Mouse (Mus musculus) embryo, embryonic 9.5 days (tissue): ENCODE data around the gene Keap1.
"Not testable (repeated sequence)": the region's sequence is repeated elsewhere in the genome, so short reads cannot be mapped to it uniquely, and the experiment has no call there.

Experiments
- DNase-seq: peaks from one replicate; pipeline ENCODE4 v3.0.0-alpha.2; 2017; ENCODE audit errors: extremely low spot score

Gene Keap1

DNA sequence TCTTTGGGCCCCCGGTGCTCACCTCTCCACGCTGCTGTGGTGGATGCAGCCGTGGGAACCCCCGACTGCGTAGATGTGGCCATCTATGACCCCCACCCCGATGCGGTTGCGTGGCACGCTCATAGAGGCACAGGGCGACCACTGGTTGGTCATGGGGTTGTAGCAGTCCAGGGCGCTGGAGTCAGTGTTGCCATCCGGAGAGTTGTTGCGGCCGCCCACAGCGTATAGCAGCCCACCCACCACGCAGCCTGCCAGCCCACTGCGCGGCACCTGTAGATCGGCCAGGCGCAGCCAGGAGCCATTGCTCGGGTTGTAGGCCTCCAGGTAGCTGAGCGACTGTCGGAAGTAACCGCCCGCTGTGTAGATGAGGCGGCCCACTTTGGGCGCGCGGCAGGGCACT, 5.8 kb downstream of the Keap1 start:
- DNase-seq = no peak

DNA sequence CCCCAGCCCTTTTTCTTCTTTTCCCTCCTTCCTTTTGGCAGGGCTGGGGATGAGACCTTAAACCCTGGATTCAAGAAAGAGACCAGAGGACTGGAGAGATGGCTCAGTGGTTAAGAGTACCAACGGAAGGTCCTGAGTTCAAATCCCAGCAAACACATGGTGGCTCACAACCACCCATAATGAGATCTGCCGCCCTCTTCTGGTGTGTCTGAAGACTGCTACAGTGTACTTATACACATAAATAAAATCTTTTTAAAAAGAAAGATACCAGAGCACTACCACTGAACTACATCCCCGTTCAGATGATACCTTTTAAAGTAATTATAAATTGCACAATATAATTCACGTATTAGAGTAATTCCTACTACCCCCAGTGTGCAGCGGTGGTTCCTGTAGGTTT, 6.3 kb downstream of the Keap1 start:
- DNase-seq = no peak

DNA sequence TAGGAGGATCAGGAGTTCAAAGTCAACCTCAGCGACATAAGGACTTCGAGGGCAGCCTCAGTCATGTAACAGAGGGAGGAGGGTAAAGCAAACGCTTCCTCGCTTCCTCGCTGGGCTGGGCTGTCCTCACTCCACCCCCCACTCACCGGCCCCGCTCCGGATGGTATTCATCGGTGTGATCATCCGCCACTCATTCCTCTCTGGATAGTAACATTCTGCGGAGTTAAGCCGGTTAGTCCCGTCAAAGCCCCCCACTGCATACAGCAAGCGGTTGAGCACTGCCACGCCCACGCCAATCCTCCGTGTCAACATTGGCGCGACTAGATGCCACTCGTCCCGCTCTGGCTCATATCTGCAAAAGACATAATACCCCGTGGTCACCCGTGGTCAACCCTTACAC, 7.6 kb downstream of the Keap1 start:
- DNase-seq = no peak

DNA sequence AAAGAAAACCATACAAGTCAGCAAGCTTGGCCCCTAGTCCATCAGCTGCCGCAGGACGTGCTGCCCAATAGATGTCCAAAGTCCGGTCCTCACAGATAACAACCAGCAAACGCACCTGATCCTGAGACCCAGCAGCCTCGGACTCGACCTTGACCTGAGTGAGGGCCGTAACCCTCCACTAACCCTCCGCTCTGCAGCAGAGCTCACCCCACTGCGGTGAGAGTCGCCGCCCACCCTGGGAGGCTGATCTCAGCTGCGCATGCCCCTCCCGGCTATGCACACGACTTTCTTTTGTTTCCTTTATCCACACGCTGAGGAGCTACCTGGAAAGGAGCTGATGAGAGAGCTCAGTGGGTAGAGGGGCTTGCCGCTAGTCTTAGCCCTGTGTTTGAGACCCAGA, 11.8 kb downstream of the Keap1 start:
- DNase-seq = no peak

DNA sequence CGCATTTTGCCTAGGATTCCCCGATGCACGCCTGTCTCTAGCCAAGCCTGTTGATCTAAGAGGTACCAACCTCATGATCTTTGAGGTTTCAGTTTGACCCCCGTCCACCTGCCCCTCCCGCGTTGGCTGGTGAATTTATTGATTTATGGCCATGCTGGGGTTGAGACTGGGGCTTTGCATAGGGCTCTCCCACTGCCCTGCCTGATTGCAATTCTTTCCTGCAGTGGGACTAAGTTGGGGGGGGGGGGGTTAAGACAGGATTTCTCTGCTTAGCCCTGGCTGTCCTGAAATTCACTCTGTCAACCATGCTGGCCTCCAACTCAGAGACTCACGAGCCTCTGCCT, 13.8 kb downstream of the Keap1 start:
- DNase-seq = no peak

DNA sequence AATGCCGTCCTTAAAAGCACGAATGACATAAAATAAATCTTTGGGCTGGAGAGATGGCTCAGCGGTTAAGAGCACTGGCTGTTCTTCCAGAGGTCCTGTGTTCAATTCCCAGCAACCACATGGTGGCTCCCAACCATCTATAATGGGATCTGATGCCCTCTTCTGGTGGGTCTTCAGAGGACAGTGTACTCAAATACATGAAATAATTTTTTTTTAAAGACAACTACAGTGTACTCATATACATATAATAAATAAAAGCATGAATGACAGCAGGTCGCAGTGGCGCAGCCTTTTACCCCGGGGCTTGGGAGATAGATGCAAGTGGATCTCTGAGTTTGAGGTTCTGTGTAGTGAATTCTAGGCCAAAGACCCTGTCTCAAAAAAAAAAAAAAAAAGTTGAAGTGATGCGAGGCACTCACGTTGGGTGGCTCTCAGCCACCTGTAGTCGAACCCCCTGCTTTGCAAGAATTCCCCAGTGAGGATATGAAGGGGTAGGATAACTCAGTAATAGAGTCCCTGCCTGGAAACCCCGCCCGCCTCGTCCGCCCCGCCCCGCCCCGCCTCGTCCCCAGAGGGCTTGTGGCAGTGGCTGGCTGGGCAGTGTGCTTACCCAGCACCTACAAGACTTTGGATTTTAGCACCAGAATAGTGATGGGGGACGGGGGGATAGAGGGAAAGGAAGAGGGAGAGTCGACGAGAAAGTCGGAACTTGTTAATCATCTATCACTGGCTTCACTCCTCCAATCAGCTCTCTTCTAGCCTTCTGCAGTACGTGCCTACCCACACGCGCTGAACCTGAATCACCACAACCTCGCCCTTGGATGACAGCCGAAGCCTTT, 14.4 kb downstream of the Keap1 start:
- peak; percentile 58 for DNase-seq

DNA sequence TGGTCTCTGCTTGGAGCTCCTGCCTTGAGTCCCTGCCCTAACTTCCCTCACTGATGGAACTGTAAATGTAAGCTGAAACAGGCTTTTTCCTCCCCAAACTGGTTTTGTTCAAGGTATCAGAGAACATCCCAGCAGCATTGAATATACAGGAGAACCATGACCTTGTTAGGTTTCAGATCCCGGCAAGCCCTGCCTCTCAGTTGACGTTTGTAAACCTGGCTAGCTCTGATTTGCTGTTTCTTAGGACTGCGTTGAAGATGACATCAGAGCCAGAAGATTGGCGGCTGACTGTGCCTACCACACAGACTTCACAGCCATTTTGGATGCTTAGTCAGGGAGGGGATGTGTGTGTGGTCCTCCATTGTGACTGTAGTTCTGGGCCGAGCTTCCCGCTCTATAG, 15.3 kb downstream of the Keap1 start:
- no peak for DNase-seq

DNA sequence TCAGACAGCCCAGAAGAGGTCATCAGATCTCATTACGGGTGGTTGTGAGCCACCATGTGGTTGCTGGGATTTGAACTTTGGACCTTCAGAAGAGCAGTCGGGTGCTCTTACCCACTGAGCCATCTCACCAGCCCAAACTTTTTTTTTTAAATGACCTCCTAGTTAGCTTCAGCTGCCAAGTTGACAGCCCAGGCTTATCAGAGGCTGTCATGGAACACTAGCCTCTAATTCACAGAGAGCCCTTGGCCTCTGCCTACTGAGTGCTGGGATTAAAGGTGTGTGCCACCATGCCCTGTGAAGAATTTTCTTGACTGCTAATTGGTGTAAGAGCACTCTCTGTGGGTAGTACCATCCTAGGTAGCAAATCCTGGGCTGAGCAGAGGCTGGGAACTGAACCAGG, 15.7 kb downstream of the Keap1 start:
- DNase-seq = not testable (repeated sequence)

DNA sequence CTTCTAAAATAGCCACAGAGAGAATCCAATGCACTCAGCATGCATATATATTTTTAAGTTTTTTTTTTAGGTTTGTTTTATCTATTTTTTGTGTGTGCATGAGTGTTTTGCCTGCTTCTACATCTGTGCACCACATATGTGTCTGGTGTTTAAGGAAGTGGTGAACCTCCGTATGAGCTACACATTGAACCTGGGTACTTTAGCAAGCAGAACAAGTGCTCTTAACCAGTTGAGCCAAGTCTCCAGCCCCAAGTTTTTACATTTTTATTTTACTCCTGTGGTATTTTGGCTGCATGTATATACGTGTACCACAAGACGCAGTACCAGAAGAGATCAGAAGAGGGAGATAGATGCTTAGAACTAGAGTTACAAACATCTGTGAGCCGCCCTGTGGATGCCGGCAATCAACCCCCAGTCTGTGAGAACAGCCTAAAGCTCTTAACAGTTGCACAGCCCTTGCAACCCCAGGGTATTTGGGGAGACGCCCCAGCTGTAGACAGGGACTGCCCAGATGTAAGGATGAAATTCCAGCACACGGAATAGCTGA, 17.7 kb downstream of the Keap1 start:
- peak; percentile 63 for DNase-seq

DNA sequence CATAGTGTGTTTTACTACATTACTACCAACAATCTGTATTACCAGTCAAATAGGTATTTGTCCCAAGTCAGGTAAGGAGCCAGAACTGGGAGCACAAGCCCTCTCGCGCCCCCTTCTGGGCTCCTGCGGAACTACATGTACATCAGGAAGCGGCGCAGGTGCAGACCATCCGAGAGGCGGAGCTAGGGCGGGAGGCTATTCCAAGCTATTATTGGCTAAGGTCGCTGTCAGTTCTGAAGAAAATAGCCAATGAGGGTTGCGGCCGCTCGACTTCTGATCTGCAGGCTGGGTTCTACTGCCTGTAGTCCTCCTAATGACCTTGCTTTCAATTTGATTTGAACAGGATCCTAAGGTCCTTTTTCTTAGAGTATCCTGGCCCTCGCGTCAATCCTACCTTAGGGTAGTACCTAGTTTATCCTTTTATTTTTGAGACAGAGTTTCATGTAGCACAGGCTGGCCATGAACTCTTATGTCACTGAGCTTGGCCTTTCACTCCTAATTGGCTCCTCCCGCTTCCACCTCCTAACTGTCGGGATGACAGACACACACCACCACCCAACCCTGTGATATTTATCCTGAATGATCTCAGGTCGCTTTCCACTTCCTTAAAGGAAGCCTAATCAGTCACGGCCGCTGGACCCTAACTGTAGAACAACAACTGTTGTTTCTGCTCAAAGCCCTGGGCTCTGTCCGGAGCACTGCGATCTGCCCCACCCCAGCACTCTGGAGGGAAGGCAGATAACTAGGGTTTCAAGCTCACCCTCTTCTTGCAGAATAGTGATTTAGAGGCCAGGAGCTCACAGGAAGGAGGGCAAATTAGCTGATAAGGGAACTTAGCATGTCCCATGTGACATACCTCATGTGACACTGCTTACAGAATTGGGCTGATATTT, 18.4 kb downstream of the Keap1 start:
- peak; percentile 93 for DNase-seq

DNA sequence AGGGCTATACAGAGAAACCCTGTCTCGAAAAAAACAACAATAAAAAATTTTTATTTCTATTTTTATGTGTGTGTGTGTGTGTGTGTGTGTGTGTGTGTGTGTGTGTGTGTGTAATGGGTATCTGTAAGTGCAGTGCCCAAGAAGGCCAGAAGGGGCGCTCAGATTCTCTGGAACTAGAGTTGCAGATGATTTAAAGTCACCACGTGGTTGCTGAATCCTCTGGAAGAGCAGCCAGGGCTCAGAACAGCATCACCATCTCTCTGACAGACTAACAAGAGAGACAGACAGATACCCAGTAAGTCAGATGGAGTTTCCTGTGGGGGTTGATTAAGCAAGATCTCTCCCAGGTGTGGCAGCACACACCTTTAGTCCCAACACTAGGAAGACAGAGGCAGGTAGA, 19.3 kb downstream of the Keap1 start:
- DNase-seq = no peak

DNA sequence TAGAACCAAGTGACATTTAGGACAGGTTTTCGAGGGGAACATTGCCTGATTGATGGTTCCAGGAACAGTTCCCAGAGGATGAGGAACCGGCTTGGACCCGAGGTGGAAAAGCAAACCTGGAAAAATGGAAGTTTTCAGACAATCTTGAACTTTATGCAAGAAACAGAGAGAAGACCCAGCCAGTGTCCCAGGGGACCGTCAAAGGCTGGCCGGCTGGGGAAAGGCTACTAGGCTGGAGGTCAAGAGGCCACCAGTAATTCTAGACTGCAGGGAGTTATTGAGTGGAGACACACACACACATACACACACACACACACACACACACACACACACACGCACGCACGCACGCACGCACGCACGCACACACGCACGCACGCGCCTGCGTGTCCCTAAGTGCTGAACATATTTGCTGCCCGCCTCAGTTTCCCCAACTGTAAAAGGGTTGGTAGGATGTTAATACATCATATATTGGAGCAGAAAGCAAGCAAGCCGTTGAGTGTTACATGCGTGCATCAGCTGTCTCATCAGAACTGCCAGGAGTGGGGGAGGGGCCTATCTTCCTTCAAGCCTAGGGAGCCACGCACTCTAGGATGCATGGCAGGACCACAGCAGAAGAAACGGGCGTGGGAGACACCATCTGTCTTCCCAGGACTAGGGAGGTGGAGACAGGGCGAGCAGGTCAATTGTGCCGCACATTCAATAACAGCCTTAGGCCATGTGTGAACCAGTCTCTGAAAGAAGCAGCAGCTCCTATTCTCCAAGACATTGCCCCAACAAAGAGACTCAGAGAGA, 22.9 kb downstream of the Keap1 start:
- DNase-seq = no peak

DNA sequence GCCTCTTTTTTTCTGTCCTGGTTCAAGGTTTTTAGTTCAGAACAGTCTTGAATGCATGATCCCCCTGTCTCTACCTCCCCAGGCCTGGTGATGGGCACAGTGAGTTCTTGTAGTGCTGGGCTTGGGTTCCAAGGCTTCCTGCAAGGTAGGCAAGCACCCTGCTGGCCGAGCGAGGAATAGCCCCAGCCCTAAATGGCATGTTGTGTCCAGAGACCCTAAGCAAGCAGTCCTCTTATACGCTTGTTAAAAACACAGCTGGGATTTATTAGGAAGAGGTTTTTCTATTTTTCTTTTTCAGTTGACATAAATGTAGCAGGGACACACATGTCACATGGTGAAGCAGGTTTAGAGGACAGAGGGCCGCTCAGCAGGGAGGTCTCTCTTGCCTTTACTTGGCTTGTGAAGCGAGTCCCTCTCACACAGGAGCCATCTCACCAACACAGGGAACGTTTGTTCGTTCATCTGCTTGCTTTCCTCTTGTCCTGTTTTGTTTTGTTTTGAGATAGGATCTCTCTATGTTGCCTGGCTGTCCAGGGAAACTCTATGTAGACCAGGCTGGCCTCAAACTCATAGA, 25.5 kb downstream of the Keap1 start:
- DNase-seq = peak; percentile 53

DNA sequence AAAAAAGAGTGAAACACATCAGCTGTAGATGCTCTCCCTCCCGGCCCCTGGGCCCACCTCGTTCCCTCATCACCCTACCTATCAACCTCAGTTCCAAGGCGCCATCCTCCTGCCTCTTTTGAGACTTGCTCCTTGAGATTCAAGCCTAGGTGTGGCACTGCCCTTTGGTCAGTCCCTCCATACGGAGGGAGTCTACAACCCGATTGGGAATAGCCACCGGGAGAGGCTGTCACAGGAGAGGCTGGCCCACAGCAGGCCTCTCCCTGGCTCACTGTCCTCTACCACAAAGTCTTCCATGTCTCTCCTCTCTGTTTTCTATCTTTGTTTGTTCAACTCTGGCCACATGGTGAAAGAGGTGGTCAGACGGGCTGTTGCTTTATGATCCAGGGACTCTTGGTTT, 27.5 kb downstream of the Keap1 start:
- no peak for DNase-seq

DNA sequence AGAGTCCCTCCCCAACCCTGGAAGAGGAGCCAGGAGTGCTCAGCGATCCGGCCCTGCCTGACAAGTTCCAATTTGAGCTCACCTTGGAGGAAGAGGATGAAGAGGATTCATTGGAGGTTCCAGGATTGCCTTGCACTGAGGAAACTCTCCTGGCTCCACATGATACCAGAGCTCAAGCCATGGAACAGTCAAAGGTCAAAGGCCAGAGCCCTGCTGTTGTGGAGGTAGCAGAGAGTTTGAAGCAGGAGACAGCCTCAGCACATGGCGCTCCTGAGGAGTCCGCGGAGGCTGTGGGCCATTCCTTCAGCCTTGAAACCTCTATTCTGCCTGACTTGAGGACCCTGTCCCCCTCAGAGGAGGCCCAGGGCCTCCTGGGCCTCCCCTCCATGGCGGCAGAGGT, 28.3 kb downstream of the Keap1 start:
- DNase-seq = no peak

DNA sequence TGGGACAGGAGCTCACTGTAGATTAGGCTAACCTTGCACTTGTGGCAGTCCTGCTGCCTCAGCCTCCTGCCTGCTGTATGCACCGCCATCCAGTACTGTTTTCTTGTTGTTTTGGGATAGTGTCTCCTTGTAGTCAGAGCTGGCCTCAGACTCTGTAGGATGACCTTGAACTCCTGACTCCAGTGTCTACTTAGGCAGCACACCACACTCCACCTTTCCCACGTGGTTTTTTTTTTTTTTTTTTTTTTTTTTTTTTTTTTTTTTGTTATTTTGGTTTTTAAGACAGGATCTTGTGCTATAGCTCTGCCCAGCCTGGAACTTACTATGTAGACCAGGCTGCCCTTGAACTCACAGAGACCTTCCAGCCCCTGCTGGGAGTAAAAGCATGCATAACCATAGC, 30.5 kb downstream of the Keap1 start:
- DNase-seq = no peak

DNA sequence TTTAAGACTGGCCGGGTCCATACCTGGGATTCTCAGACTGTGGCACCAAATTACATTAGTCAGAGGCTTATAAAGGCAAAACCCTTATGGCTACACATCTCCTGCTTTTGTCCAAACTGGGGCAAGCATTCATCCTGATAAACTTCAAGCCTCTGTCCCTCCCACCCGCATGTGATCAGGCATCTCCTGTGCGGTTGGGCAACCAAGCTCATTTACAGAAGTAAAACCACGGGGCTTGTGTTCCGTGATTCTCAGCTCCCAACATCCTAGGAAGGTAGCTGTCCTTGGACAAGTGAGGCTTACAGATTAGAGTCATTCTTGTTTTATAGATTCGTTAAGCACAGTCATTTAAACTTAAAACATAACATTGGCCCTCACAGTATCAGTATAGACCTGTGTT, 32.3 kb downstream of the Keap1 start:
- no peak for DNase-seq

DNA sequence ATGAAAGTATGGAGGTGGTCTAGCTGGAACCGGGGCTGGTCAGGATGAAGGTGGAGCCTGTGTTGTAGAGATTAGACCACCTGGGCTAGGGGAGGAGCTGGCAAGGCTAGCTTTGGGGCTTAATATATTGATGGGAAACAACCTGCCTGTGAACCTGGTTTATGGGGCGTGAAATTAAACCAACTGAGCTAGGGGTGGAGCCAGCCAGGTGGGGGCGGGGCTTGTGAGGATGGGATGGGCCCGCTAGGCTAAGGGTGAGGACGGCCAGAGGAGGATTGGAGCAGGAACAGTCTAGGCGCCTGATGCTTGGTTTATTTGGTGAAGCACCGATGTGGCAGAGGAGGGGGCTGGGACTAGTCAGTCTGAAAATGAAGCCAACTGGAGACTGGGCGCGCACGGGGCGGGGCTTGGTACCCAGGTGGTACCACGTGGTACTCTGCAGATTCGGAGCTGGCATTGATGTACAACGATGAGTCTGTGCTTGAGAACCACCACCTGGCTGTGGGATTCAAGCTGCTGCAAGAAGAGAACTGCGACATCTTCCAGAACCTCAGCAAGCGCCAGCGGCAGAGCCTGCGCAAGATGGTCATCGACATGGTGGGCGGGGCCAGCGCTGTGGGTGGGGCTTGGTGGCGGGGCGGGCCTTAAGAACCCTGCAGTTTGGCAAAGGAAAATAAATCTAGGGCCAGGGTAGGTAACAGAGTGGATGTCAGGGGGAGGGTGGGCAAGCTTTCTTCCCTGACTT, 34.5 kb downstream of the Keap1 start:
- DNase-seq = peak; percentile 66

DNA sequence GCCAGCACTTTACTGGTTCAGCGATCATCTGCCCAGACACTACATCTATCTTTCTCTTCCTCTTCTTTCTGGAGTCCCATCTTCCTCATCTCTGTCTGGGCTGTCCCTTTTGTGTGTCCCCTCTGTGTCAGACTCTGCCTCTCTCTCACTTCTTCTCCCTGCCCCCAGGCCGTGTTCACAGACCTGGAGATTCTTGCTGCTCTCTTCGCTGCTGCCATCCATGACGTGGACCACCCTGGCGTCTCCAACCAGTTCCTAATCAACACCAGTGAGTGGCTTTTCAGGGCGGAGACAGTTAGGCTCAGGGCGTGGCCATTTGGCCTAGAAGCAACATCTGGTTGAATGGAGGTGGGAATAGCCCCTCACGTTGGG, 35.0 kb downstream of the Keap1 start:
- DNase-seq = no peak

DNA sequence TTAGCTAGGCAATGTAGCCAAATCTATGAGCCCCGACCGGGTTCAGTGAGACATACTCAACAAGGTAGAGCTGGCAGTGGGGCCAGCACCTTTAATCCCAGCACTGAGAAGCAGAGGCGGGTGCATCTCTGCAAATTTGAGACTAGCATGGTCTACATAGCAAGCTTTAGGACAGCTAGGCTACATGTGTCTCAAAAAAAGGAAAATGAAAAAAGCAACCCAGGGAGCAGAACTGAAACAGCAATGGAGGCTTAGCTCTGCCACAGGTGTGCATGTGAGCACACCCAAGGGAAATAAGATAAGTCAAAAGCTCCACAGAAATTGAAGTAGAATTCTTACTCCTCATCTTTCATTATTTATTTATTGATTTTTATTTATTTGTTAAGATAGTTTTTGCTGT, 40.2 kb downstream of the Keap1 start:
- DNase-seq = no peak

DNA sequence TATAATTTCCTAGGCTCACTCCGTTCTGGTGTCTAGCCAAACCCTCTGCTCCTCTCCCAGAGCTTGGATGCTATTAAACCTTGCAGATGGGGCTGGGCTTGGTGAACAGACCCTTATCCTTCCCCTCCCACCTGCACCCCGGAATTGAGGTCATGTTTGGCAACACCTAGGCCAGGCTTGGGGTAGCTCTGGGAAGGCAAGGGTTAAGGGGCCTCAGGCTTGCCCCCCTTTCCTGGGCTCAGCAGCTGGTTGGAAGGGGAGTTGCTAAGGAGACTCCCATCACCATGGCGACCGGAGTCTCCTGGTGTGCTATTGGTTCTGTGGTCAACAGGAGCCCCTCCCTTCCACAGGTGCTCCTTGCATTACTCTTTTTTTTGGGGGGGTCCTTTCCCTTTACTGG, 41.2 kb downstream of the Keap1 start:
- peak; percentile 51 for DNase-seq
